Mouse (Mus musculus) limb, embryonic 11.5 days (tissue): ENCODE measurements around the gene Mrpl17. TPM values are rescaled to one million over a fixed set of nuclear protein-coding genes. Genes with fewer than 3 reads are reported as not detected.

Experiments
- ATAC-seq: fragments of 200-750 bp; cut with Nextera tagmentation; 2 replicates; pipeline ENCODE4 v1.8.0; 2017; ENCODE audit warnings: low read depth; ENCODE audit not compliant: insufficient number of reproducible peaks, low FRiP score, low TSS enrichment
- DNase-seq: peaks from one replicate; pipeline ENCODE4 v3.0.0-alpha.2; 2015; ENCODE audit warnings: low spot score
- H3K27ac ChIP-seq: fragments of 300-500 bp; sonication (generic); replicated peaks from 2 replicates; pipeline ENCODE4 v1.5.1; 2014; ENCODE audit warnings: low read depth, mild to moderate bottlenecking, low read length
- H3K27me3 ChIP-seq: fragments of 300-500 bp; sonication (generic); 2 replicates; pipeline ENCODE4 v1.6.1; 2014; ENCODE audit warnings: mild to moderate bottlenecking, low read length, mixed read lengths; ENCODE audit not compliant: control insufficient read depth, insufficient read depth
- H3K36me3 ChIP-seq: fragments of 300-500 bp; sonication (generic); 2 replicates; pipeline ENCODE4 v1.6.1; 2014; ENCODE audit warnings: mild to moderate bottlenecking, low read length, moderate library complexity, mixed read lengths; ENCODE audit not compliant: control insufficient read depth, insufficient read depth
- H3K4me1 ChIP-seq: fragments of 300-500 bp; sonication (generic); 2 replicates; pipeline ENCODE4 v1.6.1; 2014; ENCODE audit warnings: low read length, mixed read lengths; ENCODE audit not compliant: control insufficient read depth, insufficient read depth
- H3K4me2 ChIP-seq: fragments of 300-500 bp; sonication (generic); 2 replicates; pipeline ENCODE4 v1.6.1; 2014; ENCODE audit warnings: low read depth, mild to moderate bottlenecking, moderate library complexity; ENCODE audit not compliant: severe bottlenecking
- H3K4me3 ChIP-seq: fragments of 300-500 bp; sonication (generic); 2 replicates; pipeline ENCODE4 v1.5.1; 2014; ENCODE audit warnings: low read depth, low read length
- H3K9ac ChIP-seq: fragments of 300-500 bp; sonication (generic); 2 replicates; pipeline ENCODE4 v1.6.1; 2014; ENCODE audit warnings: mild to moderate bottlenecking, low read length
- H3K9me3 ChIP-seq: fragments of 300-500 bp; sonication (generic); 2 replicates; pipeline ENCODE4 v1.6.1; 2016; ENCODE audit warnings: low read length; ENCODE audit not compliant: control insufficient read depth
- WGBS: fragments of 180-500 bp; shearing (Covaris S2); extraction: QIAGEN DNeasy Blood & Tissue Kit; methylation state at CpG from one replicate; pipeline ENCODE4 v1.1.7; 2014; 5-methylcytosine and 5-hydroxymethylcytosine counted together
- polyA plus RNA-seq: library from polyadenylated mRNA; unstranded; fragments of >200 nt; fragmentation: Nextera tagmentation; extraction: Ambion mirVana; gene quantifications from 2 replicates; pipeline ENCODE4 v1.2.1, GENCODE M21; 2014

The Mrpl17 gene
- polyA plus RNA-seq, 1 experiment from 2014 or later: 319 TPM

DNA sequence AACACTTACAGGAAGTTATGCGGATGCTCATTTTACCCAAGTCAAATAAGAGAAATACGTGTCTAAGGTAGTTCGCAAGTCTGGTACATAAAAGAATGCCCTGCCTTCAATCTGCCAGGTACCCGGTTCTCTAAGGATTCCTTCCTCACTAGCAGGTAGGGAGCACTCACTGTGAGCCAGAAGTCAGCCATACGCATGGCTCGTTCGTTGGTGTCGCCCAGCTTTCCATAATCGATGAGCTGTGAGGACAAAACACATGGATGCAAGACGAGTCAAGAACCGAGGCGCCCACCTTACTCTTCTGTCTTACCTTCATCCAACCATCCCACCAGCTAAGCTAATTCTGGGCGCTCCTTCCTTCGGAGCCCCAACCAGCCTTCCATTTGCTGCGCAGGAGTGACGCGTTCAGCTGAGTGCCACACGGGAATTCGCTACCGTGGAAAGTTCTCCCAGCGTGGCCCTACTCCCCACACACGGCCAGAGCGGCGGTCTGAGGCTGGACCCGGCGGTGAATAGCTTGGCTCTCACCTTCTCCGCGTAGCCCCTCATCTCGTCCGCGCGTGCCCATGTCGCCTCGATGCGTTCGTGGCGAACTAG is 521 bp downstream of the Mrpl17 start:
- Histone ChIP-seq H3K4me3 (peak overlapping the region; percentile 84), H3K9ac (peak overlapping the region; percentile 93), H3K9me3 (no peaks in the 10 kb centered on the region), H3K27ac (peak overlapping the region; percentile 76), H3K4me1 (peaks cover 5% of the 10 kb centered on the region; the same call in 1 of the 2 replicates), H3K27me3 (no peaks in the 10 kb centered on the region), H3K36me3 (peaks cover 6% of the 10 kb centered on the region), H3K4me2 (peak overlapping the region; percentile 71)
- 6% methylated on average over 37 of the region's 37 CpGs for WGBS
- ATAC-seq (peak; percentile 49; the same call in 1 of the 2 replicates), DNase-seq (no peak)

DNA sequence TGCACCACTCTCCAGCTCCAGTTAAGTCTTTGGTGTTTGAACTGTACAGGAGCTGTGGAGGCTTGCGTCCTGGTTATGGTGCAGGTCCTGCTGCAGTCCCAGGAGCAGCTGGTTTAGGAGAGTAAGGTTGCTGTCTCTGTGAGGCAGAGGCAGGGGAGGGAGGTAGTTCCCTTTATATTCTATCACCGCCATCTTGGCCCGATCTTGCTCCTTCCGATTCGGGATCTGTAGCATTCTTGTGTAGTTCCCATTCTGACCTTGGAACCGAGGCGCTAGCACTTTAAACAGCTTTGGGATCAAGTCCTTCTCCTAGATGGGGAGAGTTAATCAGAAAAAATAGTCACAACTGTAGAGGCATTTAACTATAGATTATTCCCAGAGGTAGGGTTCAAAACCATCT is 1.1 kb downstream of the Mrpl17 start:
- H3K4me1 ChIP-seq: peaks cover 5% of the 10 kb centered on the region; the same call in 1 of the 2 replicates
- peak overlapping the region; percentile 84 for H3K4me3 ChIP-seq
- H3K9ac ChIP-seq: peak overlapping the region; percentile 93; the same call in 1 of the 2 replicates
- H3K27ac ChIP-seq: no peak overlapping the region
- no peaks in the 10 kb centered on the region for H3K9me3 ChIP-seq
- H3K4me2 ChIP-seq: peak overlapping the region; percentile 71
- 87% methylated on average over 7 of the region's 7 CpGs for WGBS
- peaks cover 6% of the 10 kb centered on the region for H3K36me3 ChIP-seq
- no peak for ATAC-seq
- no peaks in the 10 kb centered on the region for H3K27me3 ChIP-seq
- no peak for DNase-seq

DNA sequence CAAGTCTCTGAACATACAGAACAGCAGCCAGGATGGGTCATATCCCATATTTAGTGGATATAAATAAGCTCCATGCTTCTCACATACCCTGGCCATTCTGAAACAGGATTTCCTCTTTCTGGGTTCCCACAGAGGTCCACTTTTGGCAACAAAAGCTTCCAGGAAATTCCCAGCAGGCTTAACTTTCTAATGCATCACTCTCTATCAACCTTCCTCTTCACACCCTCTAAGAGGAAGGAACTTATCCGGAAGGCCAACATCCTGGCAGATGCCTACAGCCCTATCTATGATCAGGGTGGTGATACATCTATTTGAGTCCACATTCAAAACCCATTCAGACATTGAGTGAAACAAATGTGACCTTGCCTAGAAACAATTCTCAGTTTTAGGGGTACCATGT is 2.5 kb downstream of the Mrpl17 start:
- peaks cover 5% of the 10 kb centered on the region; the same call in 1 of the 2 replicates for H3K4me1 ChIP-seq
- peaks cover 6% of the 10 kb centered on the region for H3K36me3 ChIP-seq
- DNase-seq: no peak
- WGBS: 95% methylated on average over 1 of the region's 1 CpGs
- H3K4me2 ChIP-seq: no peak overlapping the region
- ATAC-seq: no peak
- H3K9ac ChIP-seq: no peak overlapping the region
- no peak overlapping the region for H3K4me3 ChIP-seq
- H3K27me3 ChIP-seq: no peaks in the 10 kb centered on the region
- no peaks in the 10 kb centered on the region for H3K9me3 ChIP-seq
- no peak overlapping the region for H3K27ac ChIP-seq

GRCm38 (mm10) chr7:105806716-105807115 is 4.2 kb downstream of the Mrpl17 start:
- peaks cover 6% of the 10 kb centered on the region for H3K36me3 ChIP-seq
- DNase-seq: no peak
- H3K27me3 ChIP-seq: no peaks in the 10 kb centered on the region
- 75% methylated on average over 2 of the region's 2 CpGs for WGBS
- H3K9me3 ChIP-seq: no peaks in the 10 kb centered on the region
- no peak overlapping the region for H3K27ac ChIP-seq
- H3K4me3 ChIP-seq: no peak overlapping the region
- no peak overlapping the region for H3K4me2 ChIP-seq
- ATAC-seq: no peak
- peaks cover 5% of the 10 kb centered on the region; the same call in 1 of the 2 replicates for H3K4me1 ChIP-seq
- no peak overlapping the region for H3K9ac ChIP-seq

- H3K4me1 ChIP-seq: peaks cover 5% of the 10 kb centered on the region; the same call in 1 of the 2 replicates
- H3K36me3 ChIP-seq: peaks cover 6% of the 10 kb centered on the region
- WGBS: 81% methylated on average over 5 of the region's 5 CpGs
- H3K4me2 ChIP-seq: no peak overlapping the region
- no peaks in the 10 kb centered on the region for H3K27me3 ChIP-seq
- H3K4me3 ChIP-seq: no peak overlapping the region
- ATAC-seq: no peak
- H3K9ac ChIP-seq: no peak overlapping the region
- DNase-seq: no peak
- no peak overlapping the region for H3K27ac ChIP-seq
- no peaks in the 10 kb centered on the region for H3K9me3 ChIP-seq
Observed at GRCm38 (mm10) chr7:105806125-105806524, 4.8 kb downstream of the Mrpl17 start.

- Histone ChIP-seq H3K4me3 (no peak overlapping the region), H3K27me3 (no peaks in the 10 kb centered on the region), H3K9me3 (no peaks in the 10 kb centered on the region), H3K4me2 (no peak overlapping the region), H3K4me1 (no peaks in the 10 kb centered on the region), H3K9ac (no peak overlapping the region), H3K27ac (no peak overlapping the region), H3K36me3 (0 out of 2 replicates have a peak, but pooled peaks cover 1% of the 10 kb centered on the region)
- no peak for ATAC-seq
- no peak for DNase-seq
Observed at GRCm38 (mm10) chr7:105803428-105803827, 7.5 kb downstream of the Mrpl17 start.

- Histone ChIP-seq H3K4me2 (no peak overlapping the region), H3K27me3 (no peaks in the 10 kb centered on the region), H3K9ac (no peak overlapping the region), H3K9me3 (no peaks in the 10 kb centered on the region), H3K4me3 (no peak overlapping the region), H3K4me1 (no peaks in the 10 kb centered on the region), H3K36me3 (no peaks in the 10 kb centered on the region), H3K27ac (no peak overlapping the region)
- ATAC-seq (no peak), DNase-seq (no peak)
- WGBS: 42% methylated on average over 1 of the region's 1 CpGs
Observed at GRCm38 (mm10) chr7:105802771-105803170, 8.1 kb downstream of the Mrpl17 start.

- ATAC-seq (no peak), DNase-seq (no peak)
- Histone ChIP-seq H3K36me3 (no peaks in the 10 kb centered on the region), H3K27me3 (no peaks in the 10 kb centered on the region), H3K4me2 (no peak overlapping the region), H3K4me3 (no peak overlapping the region), H3K9ac (no peak overlapping the region), H3K27ac (no peak overlapping the region), H3K9me3 (no peaks in the 10 kb centered on the region), H3K4me1 (no peaks in the 10 kb centered on the region)
- WGBS: 55% methylated on average over 2 of the region's 2 CpGs
Observed at GRCm38 (mm10) chr7:105802312-105802711, 8.6 kb downstream of the Mrpl17 start.

GRCm38 (mm10) chr7:105796972-105797371 is 13.9 kb downstream of the Mrpl17 start:
- 94% methylated on average over 3 of the region's 3 CpGs for WGBS
- ATAC-seq (no peak), DNase-seq (no peak)
- H3K27me3 ChIP-seq: no peaks in the 10 kb centered on the region
- H3K9me3 ChIP-seq: no peaks in the 10 kb centered on the region
- no peak overlapping the region for H3K27ac ChIP-seq
- H3K4me2 ChIP-seq: no peak overlapping the region
- H3K36me3 ChIP-seq: no peaks in the 10 kb centered on the region
- H3K9ac ChIP-seq: no peak overlapping the region
- no peaks in the 10 kb centered on the region for H3K4me1 ChIP-seq
- H3K4me3 ChIP-seq: no peak overlapping the region
